10 mouse cellular contexts compared by ENCODE assay signal in genomic region chr1:166137244-166137938, GRCm38 (mm10). TPM values are rescaled to one million over a fixed set of nuclear protein-coding genes. Genes with fewer than 3 reads are reported as not detected.
DNase-seq lines count a peak whose midpoint lies in the region; ATAC-seq lines count a peak whose summit lies in the region.
"Had no signal": no experiment of that assay in that cellular context is flagged by ENCODE, and none has a peak within 500 bp of the region (broad histone marks: within the 10 kb centered on the region; RNA-seq: fewer than 3 reads in every experiment).

No protein-coding gene starts in this region.

- H3K4me3 ChIP-seq in liver, embryonic 12.5 days: no peak overlapping the region
- H3K4me3 ChIP-seq in stomach, embryonic 16.5 days (replicated peaks; ENCODE audit: low read length): no peak overlapping the region
- H3K4me3 ChIP-seq: forebrain, embryonic 15.5 days had no signal

- no peaks in the 10 kb centered on the region for H3K9me3 ChIP-seq in liver, embryonic 12.5 days (replicated peaks)
- H3K9me3 ChIP-seq in stomach, embryonic 16.5 days (replicated peaks; ENCODE audit: control insufficient read depth, low read length): no peaks in the 10 kb centered on the region
- H3K9me3 ChIP-seq: forebrain, embryonic 15.5 days had no signal

- peak; percentile 27 to 34 for DNase-seq in lung, adult 18-20 months
- DNase-seq in lung, postnatal 14 days: no peak
- DNase-seq in adrenal gland, adult 18-20 months (ENCODE audit: low spot score in 2 of 2): peak; percentile 43 to 47
- DNase-seq in frontal cortex, postnatal 25 days (ENCODE audit: low spot score in 2 of 2): no peak
- no peak for DNase-seq in layer of hippocampus, postnatal 36 days
- DNase-seq: cerebellum, adult 11 months had no signal

- 0 out of 2 replicates have a peak, but pooled peaks cover 12% of the 10 kb centered on the region for H3K27me3 ChIP-seq in liver, embryonic 12.5 days (replicated peaks)
- H3K27me3 ChIP-seq in stomach, embryonic 16.5 days (ENCODE audit: control insufficient read depth, insufficient read depth, low read length): no peaks in the 10 kb centered on the region
- H3K27me3 ChIP-seq: forebrain, embryonic 15.5 days had no signal

- 0 out of 2 replicates have a peak, but pooled peaks have one; percentile 43 for ATAC-seq in liver, embryonic 12.5 days
- peak; percentile 69 for ATAC-seq in stomach, embryonic 16.5 days (ENCODE audit: insufficient read depth, low FRiP score)
- ATAC-seq: forebrain, embryonic 15.5 days had no signal

- no peak overlapping the region for H3K9ac ChIP-seq in liver, embryonic 12.5 days
- no peak overlapping the region for H3K9ac ChIP-seq in stomach, embryonic 16.5 days (ENCODE audit: low read length)
- H3K9ac ChIP-seq: forebrain, embryonic 15.5 days had no signal

- no peak overlapping the region for H3K4me2 ChIP-seq in liver, embryonic 12.5 days
- peak overlapping the region; percentile 14; the same call in 1 of the 2 replicates for H3K4me2 ChIP-seq in stomach, embryonic 16.5 days (ENCODE audit: low read depth, low read length)
- H3K4me2 ChIP-seq: forebrain, embryonic 15.5 days had no signal

- peaks cover 14% of the 10 kb centered on the region for H3K4me1 ChIP-seq in liver, embryonic 12.5 days
- H3K4me1 ChIP-seq in stomach, embryonic 16.5 days (ENCODE audit: control insufficient read depth, insufficient read depth, low read length): peaks cover 4% of the 10 kb centered on the region; the same call in 1 of the 2 replicates
- H3K4me1 ChIP-seq: forebrain, embryonic 15.5 days had no signal

- no peak overlapping the region for H3K27ac ChIP-seq in liver, embryonic 12.5 days
- 0 out of 2 replicates have a peak overlapping the region, but pooled peaks have one; percentile 30 for H3K27ac ChIP-seq in stomach, embryonic 16.5 days (ENCODE audit: low read length)
- H3K27ac ChIP-seq: forebrain, embryonic 15.5 days had no signal

- 54% methylated on average over 7 of the region's 7 CpGs for WGBS in liver, embryonic 12.5 days (ENCODE audit: insufficient replicate concordance)
- WGBS in stomach, embryonic 16.5 days: 49% methylated on average over 7 of the region's 7 CpGs

- H3K36me3 ChIP-seq in liver, embryonic 12.5 days: no peaks in the 10 kb centered on the region
- no peaks in the 10 kb centered on the region for H3K36me3 ChIP-seq in stomach, embryonic 16.5 days (ENCODE audit: control insufficient read depth, insufficient read depth, low read length)
- H3K36me3 ChIP-seq: forebrain, embryonic 15.5 days had no signal

RNA-seq across cellular contexts. Expression of gene Gpa33, which starts 7.4 kb away (rescaled TPM):
- under 1 TPM in 1 of 2 experiments, not detected in 1; 0.17 TPM for total RNA-seq in adrenal gland, adult 18-20 months (2021)
- polyA plus RNA-seq in liver, embryonic 12.5 days (2016; fragmentation: Nextera tagmentation; extraction: Ambion mirVana): 0.08 TPM in 1 of 2 replicates, not detected in the other
- polyA plus RNA-seq in stomach, embryonic 16.5 days (2015; fragmentation: Nextera tagmentation; extraction: Ambion mirVana): 11.9 and 14.2 TPM in 2 replicates
- total RNA-seq in layer of hippocampus, postnatal 36 days (2021): not detected
- total RNA-seq: left cerebral cortex, postnatal 25 days had no signal
- polyA plus RNA-seq: forebrain, embryonic 15.5 days had no signal

RNA-seq across cellular contexts. Expression of gene Dusp27, which starts 9.7 kb away (rescaled TPM):
- not detected for total RNA-seq in adrenal gland, adult 18-20 months (2021)
- 0.31 and 0.47 TPM in 2 replicates for polyA plus RNA-seq in liver, embryonic 12.5 days (2016; fragmentation: Nextera tagmentation; extraction: Ambion mirVana)
- polyA plus RNA-seq in stomach, embryonic 16.5 days (2015; fragmentation: Nextera tagmentation; extraction: Ambion mirVana): 2.5 and 6.1 TPM in 2 replicates
- not detected for total RNA-seq in layer of hippocampus, postnatal 36 days (2021)

Comparison
In these comparisons a context has a peak if more than half of its experiments do, and no peak if none do; other contexts are left out.
1. DNase-seq: peak in lung, adult 18-20 months (2 of 2) and adrenal gland, adult 18-20 months (2 of 2); none in lung, postnatal 14 days (single experiment), frontal cortex, postnatal 25 days (0 of 2) and layer of hippocampus, postnatal 36 days (0 of 2).